Mouse (Mus musculus): ENCODE data around the gene Angptl8.
"Not testable (repeated sequence)": the region's sequence is repeated elsewhere in the genome, so short reads cannot be mapped to it uniquely, and the experiment has no call there.

Angptl8 gene
- long read RNA-seq, experiment 1, partial matches to known transcripts = 0 of 1 reads
- long read RNA-seq, experiment 1, other reads (novel, unspliced or antisense) = 1 of 1 reads
- long read RNA-seq, experiment 2, partial matches to known transcripts = 0 of 1 reads
- long read RNA-seq, experiment 2, other reads (novel, unspliced or antisense) = 1 of 1 reads

GRCm38 (mm10) chr9:21835258-21835912 is at the start of gene Angptl8:
Gene Angptl8, plus strand, starts transcription at chr9:21835510.
- intact Hi-C loops (cut with DNase I) = no loop called here

GRCm38 (mm10) chr9:21786309-21786708 is 49.0 kb upstream of the Angptl8 start:
- intact Hi-C loops (cut with DNase I) = loop anchor here (2.0 to 10.0 kb wide), 2 partner anchors 18 to 88 kb away; no protein-coding TSS in a partner anchor

- intact Hi-C loops (cut with DNase I) = loop anchor here (2.0 to 10.0 kb wide), 2 partner anchors 18 to 88 kb away; no protein-coding TSS in a partner anchor
Measured at GRCm38 (mm10) chr9:21786906-21787305, 48.4 kb upstream of the Angptl8 start.

GRCm38 (mm10) chr9:21787654-21788053 is 47.7 kb upstream of the Angptl8 start:
- intact Hi-C loops (cut with DNase I) = loop anchor here (2.0 to 10.0 kb wide), 2 partner anchors 17 to 87 kb away; no protein-coding TSS in a partner anchor

- intact Hi-C loops (cut with DNase I) = loop anchor here (10.0 kb wide), 1 partner anchor 87 kb away; no protein-coding TSS in a partner anchor
Measured at GRCm38 (mm10) chr9:21788234-21788633, 47.1 kb upstream of the Angptl8 start.

GRCm38 (mm10) chr9:21791861-21792260 is 43.4 kb upstream of the Angptl8 start:
- intact Hi-C loops (cut with DNase I) = no loop called here

- intact Hi-C loops (cut with DNase I) = no loop called here
Measured at GRCm38 (mm10) chr9:21792644-21793043, 42.7 kb upstream of the Angptl8 start.

GRCm38 (mm10) chr9:21793507-21793906 is 41.8 kb upstream of the Angptl8 start:
- intact Hi-C loops (cut with DNase I) = not testable (repeated sequence)

- intact Hi-C loops (cut with DNase I) = no loop called here
Measured at GRCm38 (mm10) chr9:21794344-21794834, 40.9 kb upstream of the Angptl8 start.

- intact Hi-C loops (cut with DNase I) = no loop called here
Measured at GRCm38 (mm10) chr9:21794925-21795324, 40.4 kb upstream of the Angptl8 start.

- intact Hi-C loops (cut with DNase I) = no loop called here
Measured at GRCm38 (mm10) chr9:21795579-21795978, 39.7 kb upstream of the Angptl8 start.

GRCm38 (mm10) chr9:21796259-21796658 is 39.1 kb upstream of the Angptl8 start:
- intact Hi-C loops (cut with DNase I) = no loop called here

- intact Hi-C loops (cut with DNase I) = no loop called here
Measured at GRCm38 (mm10) chr9:21796919-21797318, 38.4 kb upstream of the Angptl8 start.

GRCm38 (mm10) chr9:21797921-21798344 is 37.4 kb upstream of the Angptl8 start:
- intact Hi-C loops (cut with DNase I) = no loop called here

GRCm38 (mm10) chr9:21798345-21799009 is 36.8 kb upstream of the Angptl8 start, which contains the start of gene Kank2:
Gene Kank2, minus strand, starts transcription at chr9:21798744.
- intact Hi-C loops (cut with DNase I) = no loop called here

- intact Hi-C loops (cut with DNase I) = no loop called here
Measured at GRCm38 (mm10) chr9:21799010-21799350, 36.3 kb upstream of the Angptl8 start.

GRCm38 (mm10) chr9:21801121-21801520 is 34.2 kb upstream of the Angptl8 start:
- intact Hi-C loops (cut with DNase I) = no loop called here

GRCm38 (mm10) chr9:21801591-21801990 is 33.7 kb upstream of the Angptl8 start:
- intact Hi-C loops (cut with DNase I) = no loop called here

- intact Hi-C loops (cut with DNase I) = loop anchor here (2.0 kb wide), 2 partner anchors 17 to 51 kb away; no protein-coding TSS in a partner anchor
Measured at GRCm38 (mm10) chr9:21803986-21804644, 31.2 kb upstream of the Angptl8 start.

GRCm38 (mm10) chr9:21806363-21806762 is 28.9 kb upstream of the Angptl8 start:
- intact Hi-C loops (cut with DNase I) = loop anchor here (5.0 kb wide), 1 partner anchor 129 kb away; no protein-coding TSS in a partner anchor

- intact Hi-C loops (cut with DNase I) = loop anchor here (5.0 kb wide), 1 partner anchor 130 kb away; no protein-coding TSS in a partner anchor
Measured at GRCm38 (mm10) chr9:21806976-21807375, 28.3 kb upstream of the Angptl8 start.

Data from adrenal gland (tissue).